Mouse (Mus musculus) frontal cortex, postnatal 10 days (tissue): ENCODE data around the gene Ppfibp1.

Experiments
- DNase-seq, 2 experiments: peaks; one replicate each; pipeline ENCODE4 v3.0.0; 2022; ENCODE audit warnings: low spot score in 2 of 2, mixed read lengths in 1 of 2

The Ppfibp1 gene

GRCm38 (mm10) chr6:146995391-146995790 lies 107.1 kb downstream of the Ppfibp1 start:
- no peak for DNase-seq

- no peak for DNase-seq
These were observed 107.6 kb downstream of the Ppfibp1 start for GRCm38 (mm10) chr6:146995878-146996277.

- DNase-seq, result no peak
These were observed 108.7 kb downstream of the Ppfibp1 start for GRCm38 (mm10) chr6:146997006-146997405.

- no peak for DNase-seq
These were observed 110.4 kb downstream of the Ppfibp1 start for GRCm38 (mm10) chr6:146998710-146999109.

- no peak for DNase-seq
These were observed 111.0 kb downstream of the Ppfibp1 start for GRCm38 (mm10) chr6:146999302-146999701.

GRCm38 (mm10) chr6:146999755-147000154 lies 111.5 kb downstream of the Ppfibp1 start:
- DNase-seq, result no peak

- no peak for DNase-seq
These were observed 119.9 kb downstream of the Ppfibp1 start for GRCm38 (mm10) chr6:147008148-147008547.

- no peak for DNase-seq
These were observed 122.1 kb downstream of the Ppfibp1 start for GRCm38 (mm10) chr6:147010358-147010757.

- no peak for DNase-seq
These were observed 122.7 kb downstream of the Ppfibp1 start for GRCm38 (mm10) chr6:147010811-147011520.

GRCm38 (mm10) chr6:147011555-147011954 lies 123.3 kb downstream of the Ppfibp1 start:
- DNase-seq, result no peak

- DNase-seq, result no peak
These were observed 123.7 kb downstream of the Ppfibp1 start for GRCm38 (mm10) chr6:147011977-147012376.

GRCm38 (mm10) chr6:147013546-147013945 lies 125.3 kb downstream of the Ppfibp1 start:
- DNase-seq, result no peak

- no peak for DNase-seq
These were observed 129.6 kb downstream of the Ppfibp1 start for GRCm38 (mm10) chr6:147017906-147018305.

- DNase-seq, result no peak
These were observed 130.1 kb downstream of the Ppfibp1 start for GRCm38 (mm10) chr6:147018364-147018763.

- DNase-seq, result no peak
These were observed 132.9 kb downstream of the Ppfibp1 start for GRCm38 (mm10) chr6:147021181-147021580.

GRCm38 (mm10) chr6:147022375-147023132 lies 134.3 kb downstream of the Ppfibp1 start:
- no peak for DNase-seq

GRCm38 (mm10) chr6:147023133-147023395 lies 134.8 kb downstream of the Ppfibp1 start:
- no peak for DNase-seq

GRCm38 (mm10) chr6:147023568-147023967 lies 135.3 kb downstream of the Ppfibp1 start:
- no peak for DNase-seq

GRCm38 (mm10) chr6:147024761-147025160 lies 136.5 kb downstream of the Ppfibp1 start:
- no peak for DNase-seq

GRCm38 (mm10) chr6:147028396-147028795 lies 140.1 kb downstream of the Ppfibp1 start:
- no peak for DNase-seq

GRCm38 (mm10) chr6:147029591-147029990 lies 141.3 kb downstream of the Ppfibp1 start:
- DNase-seq, result no peak

- no peak for DNase-seq
These were observed 142.0 kb downstream of the Ppfibp1 start for GRCm38 (mm10) chr6:147030096-147030885.
